Mouse (Mus musculus): ENCODE measurements at regions not wholly inside any gene's neighbourhood (a gene's known extent, or its start where the extent isn't known, plus 50 kb on each side); places are given as distances from the start of the nearest gene placed in this dataset.
"Not testable (repeated sequence)": the region's sequence is repeated elsewhere in the genome, so short reads cannot be mapped to it uniquely, and the experiment has no call there.

DNA sequence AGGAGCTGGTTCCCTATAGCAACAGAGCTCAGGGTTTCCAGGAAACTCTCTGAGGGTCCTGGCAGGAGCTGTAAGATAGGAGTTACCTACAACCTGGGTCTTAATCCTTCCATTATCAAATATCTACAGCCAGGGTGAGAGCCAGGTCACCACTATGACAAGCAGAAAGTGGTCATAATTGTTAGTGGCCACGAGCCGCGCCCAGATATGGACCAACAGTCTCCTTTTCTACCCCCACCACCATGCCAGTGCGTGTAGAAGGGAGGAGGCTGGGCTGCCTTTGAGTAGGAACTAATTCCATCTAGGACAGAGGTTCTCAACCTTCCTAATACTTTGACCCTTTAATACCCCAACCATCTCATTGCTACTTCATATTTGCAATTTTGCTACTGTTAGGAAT is 133.0 kb upstream of the Cdk6 start:
- not testable (repeated sequence) for H3K4me3 ChIP-seq; H3K4me1 ChIP-seq; H3K9me3 ChIP-seq; H3K27ac ChIP-seq; DNase-seq (ENCODE audit: low spot score); H3K27me3 ChIP-seq (ENCODE audit: insufficient read depth, poor library complexity, severe bottlenecking); H3K36me3 ChIP-seq
- WGBS, result 88% methylated on average over 4 of the region's 4 CpGs

DNA sequence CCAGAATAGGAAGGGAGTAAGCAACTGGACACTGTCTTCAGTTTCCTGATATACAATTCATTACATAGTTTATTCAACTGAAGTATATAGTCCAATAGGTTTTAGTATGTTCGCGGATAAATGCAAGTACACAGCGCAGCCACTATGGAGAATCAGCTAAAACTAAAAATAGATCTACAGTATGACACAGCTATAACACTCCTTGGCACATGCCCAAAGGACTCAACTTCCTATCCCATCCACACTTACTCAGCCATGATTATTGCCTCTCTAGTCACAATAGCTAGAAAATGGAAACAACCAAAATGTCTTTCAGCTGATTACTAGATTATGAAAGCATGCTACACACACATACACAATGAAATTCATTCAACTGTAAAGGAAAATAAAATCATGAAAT is 130.0 kb upstream of the Cdk6 start:
- no peak for DNase-seq (ENCODE audit: low spot score)
- H3K27me3 ChIP-seq (ENCODE audit: insufficient read depth, poor library complexity, severe bottlenecking), result no peaks in the 10 kb centered on the region
- no peaks in the 10 kb centered on the region for H3K9me3 ChIP-seq
- H3K27ac ChIP-seq, result no peak overlapping the region
- no peak overlapping the region for H3K4me3 ChIP-seq
- H3K4me1 ChIP-seq, result no peaks in the 10 kb centered on the region
- 94% methylated on average over 3 of the region's 3 CpGs for WGBS
- no peaks in the 10 kb centered on the region for H3K36me3 ChIP-seq

DNA sequence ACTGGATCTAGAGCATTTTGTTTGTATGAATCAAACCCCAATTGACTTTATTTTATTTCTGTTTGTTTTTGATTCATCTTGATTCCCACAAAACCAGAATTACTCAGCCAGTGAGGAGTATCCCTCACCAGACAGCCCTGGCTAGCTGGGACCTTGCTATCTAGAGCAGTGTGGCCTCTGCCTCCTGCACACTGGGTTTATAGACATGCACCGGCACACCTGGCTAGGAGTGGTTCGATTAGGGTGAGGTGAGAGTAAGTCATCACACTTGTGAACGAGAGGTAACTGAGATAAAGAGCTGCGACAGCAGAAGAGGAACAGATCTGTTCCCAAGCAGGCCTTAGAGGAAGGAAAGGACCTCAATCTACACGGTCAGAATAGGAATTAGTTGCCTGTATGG is 125.2 kb upstream of the Cdk6 start:
- no peaks in the 10 kb centered on the region for H3K9me3 ChIP-seq
- H3K4me1 ChIP-seq, result no peaks in the 10 kb centered on the region
- H3K27me3 ChIP-seq (ENCODE audit: insufficient read depth, poor library complexity, severe bottlenecking), result no peaks in the 10 kb centered on the region
- no peak overlapping the region for H3K4me3 ChIP-seq
- no peak overlapping the region for H3K27ac ChIP-seq
- H3K36me3 ChIP-seq, result no peaks in the 10 kb centered on the region
- no peak for DNase-seq (ENCODE audit: low spot score)
- 44% methylated on average over 5 of the region's 5 CpGs for WGBS

DNA sequence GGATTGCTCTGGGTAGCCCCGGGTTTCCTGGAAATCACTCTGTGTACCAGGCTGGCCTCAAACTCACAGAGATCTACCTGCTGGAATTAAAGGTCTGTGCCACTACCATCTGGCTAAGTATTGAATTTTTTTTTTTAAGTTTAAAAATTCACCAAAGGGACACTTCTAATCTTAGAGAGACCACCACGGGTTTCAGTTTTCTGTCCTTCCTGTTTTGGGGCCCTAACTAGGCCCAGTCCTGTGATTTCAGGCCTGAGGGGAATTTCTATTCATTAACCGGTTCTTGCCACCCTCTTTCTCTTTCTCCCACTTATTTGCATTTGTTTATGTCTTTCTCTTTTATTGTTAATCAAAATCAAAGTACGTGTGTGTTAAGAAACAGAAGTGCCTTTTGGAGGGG is 122.1 kb upstream of the Cdk6 start:
- H3K9me3 ChIP-seq, result no peaks in the 10 kb centered on the region
- H3K4me1 ChIP-seq, result no peaks in the 10 kb centered on the region
- H3K36me3 ChIP-seq, result no peaks in the 10 kb centered on the region
- H3K27ac ChIP-seq, result no peak overlapping the region
- H3K4me3 ChIP-seq, result no peak overlapping the region
- no peak for DNase-seq (ENCODE audit: low spot score)
- H3K27me3 ChIP-seq (ENCODE audit: insufficient read depth, poor library complexity, severe bottlenecking), result no peaks in the 10 kb centered on the region
- WGBS, result 51% methylated on average over 4 of the region's 4 CpGs

DNA sequence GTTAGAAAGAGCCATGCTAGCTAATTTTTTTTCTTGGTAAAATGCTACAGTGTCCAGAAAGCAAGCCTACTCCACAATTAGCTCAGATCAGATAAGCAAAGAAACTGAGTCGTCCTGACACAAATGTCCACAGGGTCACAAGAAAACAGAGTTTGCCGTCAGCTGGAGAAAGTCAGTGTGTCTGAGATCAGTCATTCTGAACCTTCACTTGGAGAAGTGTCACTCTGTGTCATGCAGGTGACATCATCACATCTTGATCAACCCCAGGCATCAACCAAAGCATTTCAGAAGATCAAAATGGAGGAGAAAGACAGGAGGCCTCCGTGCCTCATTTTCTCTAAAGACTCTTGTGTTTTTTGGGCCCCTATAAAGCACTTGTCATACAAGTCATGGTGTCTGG is 121.5 kb upstream of the Cdk6 start:
- 41% methylated on average over 3 of the region's 3 CpGs for WGBS

DNA sequence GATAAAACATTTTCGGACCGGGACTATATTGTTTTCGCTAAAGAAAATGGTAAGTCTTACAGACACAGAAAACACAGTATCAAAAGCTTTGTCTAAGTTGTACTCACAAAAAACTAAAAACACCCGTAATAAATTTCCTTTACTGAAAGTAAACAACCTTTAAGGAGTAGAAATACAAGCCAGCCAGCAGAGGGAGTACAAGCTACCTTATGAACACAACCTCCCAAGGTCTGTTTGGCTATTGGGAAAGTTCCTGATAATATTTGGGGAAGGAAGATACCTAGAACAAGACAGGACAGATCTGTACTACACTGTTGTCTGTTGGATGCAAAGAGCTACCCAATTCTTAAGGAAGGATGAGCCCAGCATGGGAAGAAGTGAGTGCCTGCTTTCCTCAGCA is 117.5 kb upstream of the Cdk6 start:
- not testable (repeated sequence) for H3K36me3 ChIP-seq; H3K4me1 ChIP-seq; H3K27me3 ChIP-seq (ENCODE audit: insufficient read depth, poor library complexity, severe bottlenecking); H3K4me3 ChIP-seq; DNase-seq (ENCODE audit: low spot score); H3K27ac ChIP-seq; H3K9me3 ChIP-seq
- WGBS, result 68% methylated on average over 4 of the region's 4 CpGs

More for the DNA sequence above, 121.5 kb upstream of the Cdk6 start:
- Histone ChIP-seq H3K4me1 (no peaks in the 10 kb centered on the region), H3K27me3 (ENCODE audit: insufficient read depth, poor library complexity, severe bottlenecking) (no peaks in the 10 kb centered on the region), H3K36me3 (no peaks in the 10 kb centered on the region), H3K27ac (no peak overlapping the region), H3K9me3 (no peaks in the 10 kb centered on the region), H3K4me3 (no peak overlapping the region)
- DNase-seq (ENCODE audit: low spot score), result no peak

DNA sequence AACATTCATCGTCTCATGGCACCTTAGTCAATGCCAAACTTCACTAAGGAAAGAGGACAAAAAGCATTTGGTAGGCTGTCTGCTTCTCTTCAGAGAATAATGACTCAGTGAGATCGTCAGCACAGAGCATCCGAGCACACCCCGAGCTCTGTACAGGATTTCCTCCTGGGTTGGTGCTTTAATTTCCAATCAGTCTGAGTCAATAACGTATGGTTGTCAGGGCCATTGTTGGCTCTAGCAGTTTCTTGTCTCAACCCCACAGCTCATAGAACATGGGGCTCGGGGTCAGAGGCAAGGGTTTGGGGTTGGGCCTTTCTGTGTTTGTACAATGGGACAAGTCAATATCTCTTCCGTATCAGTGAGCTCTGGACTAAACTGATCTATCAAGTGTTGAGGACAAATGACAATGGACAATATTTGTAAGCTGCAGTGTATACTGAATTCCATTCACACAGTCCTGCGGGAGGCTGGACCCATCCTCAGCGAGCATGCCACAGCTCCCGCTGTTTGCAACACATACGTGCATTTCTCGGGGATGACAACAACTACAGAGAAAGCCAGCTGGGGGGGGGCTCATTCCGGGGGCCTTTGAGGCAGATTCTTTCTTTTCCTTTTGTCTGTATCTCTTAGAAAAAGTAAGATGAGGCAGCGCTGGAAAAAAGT is 116.8 kb upstream of the Cdk6 start:
- not testable (repeated sequence) for H3K4me1 ChIP-seq; H3K36me3 ChIP-seq; H3K9me3 ChIP-seq; H3K27me3 ChIP-seq (ENCODE audit: insufficient read depth, poor library complexity, severe bottlenecking); DNase-seq (ENCODE audit: low spot score); H3K4me3 ChIP-seq; H3K27ac ChIP-seq
- WGBS, result 85% methylated on average over 14 of the region's 14 CpGs

DNA sequence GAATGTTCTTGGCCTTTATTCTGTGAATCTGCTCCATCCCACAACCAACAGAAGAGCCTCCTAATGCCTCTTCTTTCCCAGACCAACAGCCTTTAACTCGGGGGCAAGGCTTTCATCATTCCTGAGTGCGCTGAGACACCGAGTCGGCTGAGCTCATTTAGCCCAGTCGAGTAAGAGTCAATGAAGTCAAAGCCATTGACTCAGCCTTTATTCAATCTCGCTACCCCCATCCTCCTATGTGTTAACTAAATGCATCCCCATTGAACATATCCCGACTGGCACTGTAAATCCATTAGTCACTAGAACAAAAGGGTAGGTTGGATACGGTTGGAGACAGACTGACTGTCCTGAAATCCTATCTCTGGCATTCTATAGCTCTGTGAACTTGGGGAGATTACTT is 115.9 kb upstream of the Cdk6 start:
- H3K4me1 ChIP-seq; H3K27ac ChIP-seq; H3K27me3 ChIP-seq (ENCODE audit: insufficient read depth, poor library complexity, severe bottlenecking); DNase-seq (ENCODE audit: low spot score); H3K36me3 ChIP-seq; H3K4me3 ChIP-seq; H3K9me3 ChIP-seq: not testable (repeated sequence)
- 84% methylated on average over 8 of the region's 8 CpGs for WGBS

DNA sequence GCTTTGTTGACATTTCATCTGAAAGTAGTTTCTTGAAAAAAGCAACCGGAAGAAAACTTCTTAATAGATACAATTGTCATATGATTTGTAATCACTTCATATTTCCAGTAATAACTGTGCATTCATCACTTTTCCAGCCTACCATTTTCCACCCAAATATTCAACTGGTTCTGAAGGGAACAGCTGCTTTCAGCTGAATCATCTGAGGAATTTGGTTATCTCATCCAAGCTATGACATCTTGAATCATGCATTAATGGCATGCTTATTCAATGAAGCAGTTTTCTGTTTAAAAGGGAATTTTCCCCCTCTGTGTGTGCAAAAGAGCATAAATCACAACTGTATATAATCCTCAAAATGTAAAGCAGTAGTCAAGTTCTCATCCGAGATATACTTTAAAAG is 97.2 kb upstream of the Cdk6 start:
- 81% methylated on average over 2 of the region's 2 CpGs for WGBS
- H3K27ac ChIP-seq; DNase-seq (ENCODE audit: low spot score); H3K27me3 ChIP-seq (ENCODE audit: insufficient read depth, poor library complexity, severe bottlenecking); H3K9me3 ChIP-seq; H3K4me3 ChIP-seq; H3K4me1 ChIP-seq; H3K36me3 ChIP-seq: not testable (repeated sequence)

DNA sequence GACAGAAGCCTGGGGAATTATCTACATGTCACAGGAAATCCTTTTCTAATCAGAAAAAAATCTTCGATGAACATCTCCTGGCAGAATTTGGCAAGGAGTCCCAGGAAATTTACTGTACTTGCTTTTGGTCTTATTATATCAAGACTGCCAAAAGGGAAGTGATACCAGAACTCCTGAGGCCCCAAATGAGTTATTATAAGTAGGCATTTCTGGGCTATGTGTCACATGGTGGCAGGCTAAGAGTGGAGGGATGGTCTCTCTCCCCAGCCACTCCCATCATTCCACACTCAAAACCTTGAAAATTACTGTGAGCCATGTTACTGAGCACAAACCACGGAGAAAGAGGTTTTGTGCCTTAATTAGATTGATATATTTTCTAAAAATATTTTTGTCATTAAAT is 94.0 kb upstream of the Cdk6 start:
- Histone ChIP-seq H3K27me3 (ENCODE audit: insufficient read depth, poor library complexity, severe bottlenecking) (no peaks in the 10 kb centered on the region), H3K9me3 (no peaks in the 10 kb centered on the region), H3K4me1 (no peaks in the 10 kb centered on the region), H3K36me3 (no peaks in the 10 kb centered on the region), H3K27ac (no peak overlapping the region), H3K4me3 (no peak overlapping the region)
- DNase-seq (ENCODE audit: low spot score), result no peak
- 76% methylated on average over 2 of the region's 2 CpGs for WGBS

DNA sequence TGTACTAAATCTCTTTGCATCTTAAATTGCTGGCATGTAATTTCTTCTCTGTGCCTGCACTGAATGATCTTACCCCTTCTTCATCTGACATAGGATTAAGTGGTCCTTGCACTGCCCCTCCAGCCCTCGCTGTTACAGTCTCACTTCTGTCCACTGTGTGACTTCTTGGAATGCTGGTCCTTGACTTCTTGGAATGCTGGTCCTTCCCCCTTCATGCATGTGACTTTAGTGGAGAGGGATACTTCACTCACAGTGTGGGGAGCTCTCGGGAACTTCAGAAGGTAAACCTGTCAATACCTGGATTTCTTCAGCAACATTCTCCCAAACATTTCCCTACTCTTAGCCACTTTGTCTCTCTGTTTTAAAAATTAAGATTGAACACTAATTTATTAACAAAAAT is 91.0 kb upstream of the Cdk6 start:
- Histone ChIP-seq H3K27me3 (ENCODE audit: insufficient read depth, poor library complexity, severe bottlenecking) (no peaks in the 10 kb centered on the region), H3K27ac (no peak overlapping the region)

DNA sequence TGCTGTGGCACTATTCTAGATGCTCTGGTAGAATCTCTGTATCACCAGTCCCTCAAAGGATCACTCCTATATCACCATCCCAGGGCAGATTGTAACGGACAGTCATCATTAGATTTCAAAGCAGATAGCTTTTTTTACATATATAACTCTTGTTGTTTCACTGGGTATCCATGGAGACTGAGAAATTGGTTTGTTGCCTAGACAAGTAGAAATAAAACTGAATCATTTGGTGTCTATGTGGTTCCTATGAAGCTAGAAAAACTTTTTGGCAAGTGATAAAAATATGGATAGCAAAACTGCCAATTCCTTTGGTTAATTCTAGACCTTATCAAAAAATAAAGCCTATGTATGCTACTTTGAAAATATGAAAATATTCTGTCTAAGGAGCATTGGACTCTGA is 81.0 kb upstream of the Cdk6 start:
- Histone ChIP-seq H3K9me3 (no peaks in the 10 kb centered on the region), H3K27ac (no peak overlapping the region), H3K4me1 (no peaks in the 10 kb centered on the region), H3K4me3 (no peak overlapping the region), H3K27me3 (ENCODE audit: insufficient read depth, poor library complexity, severe bottlenecking) (no peaks in the 10 kb centered on the region), H3K36me3 (no peaks in the 10 kb centered on the region)
- DNase-seq (ENCODE audit: low spot score), result no peak
- 64% methylated on average over 1 of the region's 1 CpGs for WGBS

More for the DNA sequence above, 91.0 kb upstream of the Cdk6 start:
- WGBS, result 62% methylated on average over 2 of the region's 2 CpGs
- no peak overlapping the region for H3K4me3 ChIP-seq
- no peak for DNase-seq (ENCODE audit: low spot score)
- H3K4me1 ChIP-seq, result no peaks in the 10 kb centered on the region
- H3K9me3 ChIP-seq, result no peaks in the 10 kb centered on the region
- H3K36me3 ChIP-seq, result no peaks in the 10 kb centered on the region

DNA sequence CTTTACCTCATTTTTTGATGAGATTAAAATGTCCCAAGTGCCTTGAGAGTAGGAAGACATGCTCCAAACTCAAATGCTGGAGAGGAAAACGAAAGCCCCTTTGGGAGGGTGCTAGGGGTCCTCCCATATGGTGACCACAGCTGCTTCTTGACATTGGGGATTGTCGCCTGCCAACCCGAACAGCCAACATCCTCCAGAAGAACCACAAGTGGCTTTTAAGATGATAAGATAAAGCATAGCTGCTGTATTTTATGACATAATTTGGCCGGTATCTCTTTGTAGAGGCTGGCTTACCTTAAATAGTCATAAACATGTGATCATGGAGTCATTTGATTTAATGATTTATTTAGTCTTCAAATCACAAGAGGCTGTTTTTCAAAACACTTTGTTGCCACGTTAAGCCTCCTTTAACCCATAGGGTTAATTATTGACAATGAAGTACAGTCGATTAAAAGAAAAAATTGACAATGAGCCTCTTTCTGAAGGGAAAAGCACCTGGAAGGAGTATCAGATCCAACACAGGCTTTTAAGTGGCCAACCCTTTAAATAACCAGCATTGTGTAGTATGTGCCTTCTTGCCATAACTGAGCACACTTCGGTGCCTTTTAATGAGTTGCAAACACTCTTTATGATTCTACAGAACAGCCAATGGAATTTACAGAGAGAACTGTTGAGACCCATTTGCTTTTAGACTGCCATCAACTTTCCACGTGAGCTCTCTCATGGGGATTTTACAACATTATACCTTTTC is 76.1 kb upstream of the Cdk6 start:
- H3K27me3 ChIP-seq (ENCODE audit: insufficient read depth, poor library complexity, severe bottlenecking); H3K9me3 ChIP-seq; DNase-seq (ENCODE audit: low spot score); H3K27ac ChIP-seq; H3K4me3 ChIP-seq; H3K36me3 ChIP-seq; H3K4me1 ChIP-seq: not testable (repeated sequence)
- 71% methylated on average over 8 of the region's 8 CpGs for WGBS

DNA sequence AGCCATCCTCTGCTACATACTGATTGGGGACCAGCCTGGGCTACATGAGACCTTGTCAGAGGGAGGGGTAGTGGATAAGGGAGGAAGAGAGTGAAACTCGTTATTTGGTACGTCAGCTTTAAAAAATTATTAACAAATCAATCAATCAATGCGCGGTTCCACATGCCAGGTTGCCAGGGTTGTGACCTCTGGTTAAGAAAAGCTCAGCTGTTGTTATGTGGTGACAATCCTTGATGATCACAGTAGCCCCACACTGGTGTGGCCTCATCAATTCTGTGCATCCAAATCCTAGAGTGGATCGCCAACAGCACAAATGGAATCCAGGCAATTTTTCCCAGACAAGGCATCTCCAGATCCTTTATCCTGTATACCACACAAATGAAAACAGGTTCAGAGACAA is 74.3 kb upstream of the Cdk6 start:
- Histone ChIP-seq H3K27me3 (ENCODE audit: insufficient read depth, poor library complexity, severe bottlenecking) (no peaks in the 10 kb centered on the region), H3K4me1 (no peaks in the 10 kb centered on the region), H3K9me3 (no peaks in the 10 kb centered on the region), H3K27ac (no peak overlapping the region), H3K36me3 (no peaks in the 10 kb centered on the region), H3K4me3 (no peak overlapping the region)
- 81% methylated on average over 5 of the region's 5 CpGs for WGBS
- no peak for DNase-seq (ENCODE audit: low spot score)

All from heart, embryonic 10.5 days (tissue).